Mouse (Mus musculus) ES-CJ7 (cell line): ENCODE measurements around the gene Cenpm.

Experiments
- DNase-seq: peaks from one replicate; pipeline ENCODE4 v3.0.0; 2011; ENCODE audit warnings: low read depth, low spot score

Cenpm gene

DNA sequence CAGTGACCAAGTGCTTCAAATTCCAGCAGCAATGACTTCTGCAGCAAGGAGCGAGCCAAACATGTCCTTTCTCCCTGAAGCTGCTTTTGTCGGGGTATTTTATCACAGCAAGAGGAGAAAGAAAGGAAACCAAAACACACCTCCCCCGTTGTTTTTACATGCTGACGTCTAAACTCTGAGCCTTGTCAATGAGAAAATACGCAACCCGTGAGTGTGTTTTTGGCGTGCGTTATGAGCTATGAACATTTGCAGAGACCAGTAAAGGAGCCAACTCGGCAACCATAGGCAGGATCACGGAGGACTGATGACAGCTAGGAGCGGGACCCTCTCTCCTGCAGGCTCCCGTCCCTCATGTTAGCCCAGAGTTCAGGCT lies 820 bp downstream of the Cenpm start:
- no peak for DNase-seq

DNA sequence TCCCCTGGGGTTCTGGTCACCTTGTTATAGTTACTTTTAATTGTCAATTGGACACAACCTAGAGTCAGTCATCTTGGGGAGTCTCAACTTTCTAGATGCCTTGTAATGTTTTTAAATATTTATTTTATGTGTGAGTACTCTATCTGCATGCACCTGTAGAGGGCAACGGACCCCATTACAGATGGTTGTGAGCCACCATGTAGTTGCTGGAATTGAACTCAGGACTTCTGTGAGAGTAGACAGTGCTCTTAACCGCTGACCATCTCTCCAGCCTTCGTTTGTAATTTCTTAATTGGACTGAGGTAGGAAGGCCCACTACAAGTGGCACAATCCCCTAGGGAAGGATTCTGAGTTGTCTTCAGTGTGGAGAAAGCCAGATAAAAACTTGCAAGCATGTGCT lies 1.2 kb downstream of the Cenpm start:
- DNase-seq = no peak

DNA sequence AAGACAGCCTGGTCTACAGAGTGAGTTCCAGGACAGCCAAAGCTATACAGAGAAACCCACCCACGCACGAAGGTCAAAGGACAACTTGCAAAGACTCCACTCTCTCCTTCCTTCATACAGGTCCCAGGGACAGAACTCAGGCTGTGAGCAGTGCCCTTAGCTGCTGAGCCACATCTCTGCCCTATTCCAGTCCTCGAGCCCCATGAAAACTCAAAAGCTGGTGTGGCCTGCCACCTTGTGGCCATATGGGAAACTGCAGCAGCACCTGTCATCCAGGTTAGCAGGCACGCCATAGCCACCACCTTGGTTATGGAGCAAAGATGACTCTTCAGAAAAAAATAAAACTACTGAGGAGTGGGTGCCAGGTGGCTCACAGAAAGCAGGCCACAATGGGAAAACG lies 8.0 kb downstream of the Cenpm start:
- peak; percentile 78 for DNase-seq

DNA sequence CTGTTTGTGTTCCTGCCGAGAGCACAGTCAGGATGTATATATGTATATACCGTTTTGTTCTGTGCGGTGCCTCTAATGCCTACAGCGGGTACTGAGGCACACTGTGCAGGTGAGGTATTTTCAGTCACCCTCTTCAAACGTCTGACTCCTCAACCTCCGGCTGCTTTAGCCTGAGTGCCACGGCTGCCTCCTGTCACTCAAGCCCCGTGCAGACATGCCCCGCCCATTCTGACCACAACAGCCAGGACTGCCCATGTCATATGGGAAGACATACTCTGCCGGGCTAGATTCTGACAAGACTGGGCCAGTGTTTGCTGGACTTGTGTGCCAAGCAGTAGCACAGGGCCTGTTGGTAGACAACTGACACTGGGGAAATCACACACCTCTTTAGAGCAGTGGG lies 8.9 kb downstream of the Cenpm start:
- DNase-seq = no peak

DNA sequence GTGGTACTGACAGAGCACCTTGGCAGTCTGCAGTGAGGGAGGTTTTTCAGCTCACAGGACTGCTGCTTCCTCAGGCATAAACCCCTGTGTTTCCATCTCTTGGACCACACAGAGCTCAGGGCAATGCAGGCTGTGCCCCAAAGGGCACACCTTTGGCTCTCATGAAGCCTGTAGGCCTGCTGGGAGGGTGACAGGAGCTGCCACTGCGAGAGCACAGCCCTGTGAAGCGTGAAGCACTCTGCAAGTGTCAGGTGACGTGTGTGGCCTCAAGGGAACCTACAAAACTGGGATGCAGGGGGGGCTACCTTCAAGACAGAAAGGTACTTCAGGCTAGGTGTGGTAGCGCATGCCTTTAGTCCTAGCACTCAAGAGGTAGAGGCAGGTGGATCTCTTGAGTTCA lies 11.9 kb downstream of the Cenpm start:
- no peak for DNase-seq

DNA sequence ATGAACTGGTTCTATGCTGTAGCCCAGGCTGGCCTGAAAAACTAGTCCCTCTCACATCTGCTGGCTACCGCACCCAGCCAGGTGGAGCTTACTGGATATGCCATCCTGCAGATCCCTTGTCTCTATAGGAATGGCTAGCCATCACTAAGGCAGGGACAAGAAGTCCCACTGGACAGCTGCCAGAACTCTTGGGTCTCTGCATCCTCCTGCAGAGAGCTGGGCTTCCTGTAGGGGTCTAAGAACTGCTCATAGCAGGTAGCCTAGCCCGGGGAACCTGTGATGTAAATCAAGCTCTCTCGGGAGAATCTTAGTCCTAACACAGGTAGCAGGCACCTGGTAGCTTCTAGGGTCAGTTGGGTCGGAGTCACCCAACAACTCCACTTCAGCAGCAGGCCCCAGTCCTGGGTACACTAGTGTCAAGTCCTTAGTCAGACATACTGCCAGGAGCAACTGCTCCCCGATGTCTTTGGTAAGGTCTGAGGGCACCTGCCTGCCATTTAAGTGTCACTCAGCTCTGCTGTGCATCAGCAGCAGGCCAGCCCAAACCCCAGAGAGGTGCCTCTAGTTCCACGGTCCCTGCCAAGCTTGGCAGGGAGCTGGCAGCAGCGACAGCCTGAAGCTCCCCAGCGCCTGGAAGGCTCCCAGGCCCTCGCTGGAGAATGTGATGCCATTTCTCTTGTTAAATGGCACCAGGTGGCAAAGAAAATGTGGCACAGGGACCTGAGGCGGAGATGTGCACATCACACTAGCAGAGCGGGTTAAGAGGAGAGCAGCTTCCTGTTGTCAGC lies 12.8 kb downstream of the Cenpm start:
- no peak for DNase-seq

DNA sequence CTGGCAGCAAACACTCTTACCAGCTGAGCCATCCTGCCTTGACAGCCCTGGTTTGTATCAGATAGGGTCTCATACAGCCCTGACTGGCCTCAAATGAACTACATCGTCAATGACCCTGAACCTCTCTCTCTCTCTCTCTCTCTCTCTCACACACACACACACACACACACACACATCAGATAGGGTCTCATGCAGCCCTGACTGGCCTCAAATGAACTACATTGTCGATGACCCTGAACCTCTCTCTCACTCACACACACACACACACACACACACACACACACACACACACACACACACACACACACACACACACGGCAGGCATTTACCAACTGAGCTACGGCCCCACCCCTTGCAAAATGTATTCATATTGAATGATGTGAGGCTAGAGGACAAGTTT lies 13.4 kb downstream of the Cenpm start:
- DNase-seq = no peak

DNA sequence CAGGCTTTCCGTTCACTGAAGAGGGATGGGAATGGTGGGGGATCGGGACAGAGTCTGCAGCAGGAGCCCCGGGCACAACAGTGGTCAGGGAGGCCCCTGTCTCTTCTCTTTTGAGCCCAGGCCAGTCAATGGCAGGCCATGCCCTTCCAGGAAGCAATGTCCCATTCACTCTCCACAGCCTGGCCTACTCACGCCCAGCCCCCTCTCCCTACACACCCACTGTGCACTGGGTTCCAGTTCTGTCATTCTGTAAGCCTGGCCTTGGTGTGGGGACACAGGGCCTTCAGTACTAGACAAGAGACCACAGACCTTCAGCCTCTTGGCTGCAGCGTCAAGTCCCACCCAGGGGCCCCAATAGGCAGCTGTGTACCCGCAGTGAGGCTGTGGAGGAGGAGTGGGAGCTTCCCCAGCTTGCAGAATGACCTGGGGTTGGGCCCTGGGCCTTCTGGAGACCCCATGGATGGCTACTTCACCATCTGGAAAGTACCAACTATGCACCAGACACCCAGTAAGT lies 14.4 kb downstream of the Cenpm start:
- DNase-seq = no peak

DNA sequence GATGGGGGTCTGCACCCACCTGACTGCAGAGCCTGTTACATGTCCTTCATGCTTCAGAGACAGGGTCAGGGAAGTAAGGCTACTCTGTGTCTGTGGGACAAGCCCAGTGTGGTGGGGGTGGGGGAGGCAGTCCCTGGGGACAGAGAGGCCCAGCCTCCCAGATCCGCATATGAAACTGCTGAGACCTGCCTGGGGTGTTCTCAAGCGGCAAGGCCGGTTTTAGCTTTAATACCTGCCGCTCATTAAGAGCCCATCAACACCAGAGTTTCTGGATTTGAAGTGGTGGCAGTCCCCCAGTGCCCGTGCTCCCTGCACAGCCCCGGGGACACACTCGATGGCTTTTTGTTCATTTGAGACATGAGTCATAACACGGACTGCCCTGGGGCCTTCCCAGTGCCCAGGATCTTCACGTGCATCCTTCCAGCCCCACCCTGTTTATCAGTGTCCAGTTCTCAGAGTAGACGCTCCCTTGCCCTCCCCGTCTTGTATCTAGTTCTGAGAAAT lies 15.0 kb downstream of the Cenpm start:
- no peak for DNase-seq

DNA sequence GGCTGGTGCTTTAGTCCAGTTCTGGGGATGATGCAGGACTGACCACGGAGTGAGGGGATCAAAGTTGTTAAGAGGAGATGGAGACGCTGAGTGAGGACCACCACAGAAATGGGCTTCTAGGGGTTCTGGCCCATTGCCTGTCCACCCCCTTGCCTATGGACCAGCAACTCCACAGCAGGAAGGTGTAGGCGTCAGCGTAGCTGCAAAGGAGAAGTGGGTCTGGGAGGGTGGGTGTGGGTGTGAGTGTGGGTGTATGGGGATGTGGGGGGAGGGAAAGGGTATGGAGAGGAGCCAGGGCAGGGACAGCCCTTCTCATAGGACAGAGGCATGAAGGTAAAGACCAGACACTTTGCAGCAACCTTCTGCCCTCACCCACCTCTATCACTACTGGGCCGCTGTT lies 18.8 kb downstream of the Cenpm start:
- no peak for DNase-seq

DNA sequence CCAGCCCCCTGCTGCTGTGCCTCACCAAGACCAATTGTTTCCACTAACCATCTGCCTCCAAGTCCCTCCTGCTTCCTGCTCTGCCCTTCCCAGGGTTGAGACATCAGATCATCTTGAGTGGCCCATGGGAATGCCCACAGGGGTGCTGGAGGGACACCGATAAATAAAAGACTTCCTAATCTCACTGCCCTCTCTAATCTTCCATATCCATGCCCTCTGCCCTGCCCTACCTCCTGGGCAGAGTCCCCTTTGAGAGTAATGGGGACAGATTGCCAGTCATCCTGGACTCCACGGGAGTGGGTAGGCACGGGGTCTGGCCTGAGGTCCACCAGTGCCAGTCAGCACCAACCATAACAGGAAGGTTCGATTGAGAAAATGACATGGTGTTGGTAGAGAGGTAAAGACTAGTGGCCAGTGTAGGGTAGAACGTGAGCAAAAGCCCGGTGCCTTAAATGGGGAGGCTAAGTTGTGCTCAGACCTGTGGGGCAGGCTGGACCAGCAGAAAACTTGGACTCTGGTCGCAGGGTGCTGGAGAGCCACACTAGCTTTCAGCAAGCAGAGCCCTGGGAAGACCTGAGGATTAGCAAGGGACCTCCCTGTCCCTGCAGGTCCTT lies 19.8 kb downstream of the Cenpm start:
- DNase-seq = no peak

DNA sequence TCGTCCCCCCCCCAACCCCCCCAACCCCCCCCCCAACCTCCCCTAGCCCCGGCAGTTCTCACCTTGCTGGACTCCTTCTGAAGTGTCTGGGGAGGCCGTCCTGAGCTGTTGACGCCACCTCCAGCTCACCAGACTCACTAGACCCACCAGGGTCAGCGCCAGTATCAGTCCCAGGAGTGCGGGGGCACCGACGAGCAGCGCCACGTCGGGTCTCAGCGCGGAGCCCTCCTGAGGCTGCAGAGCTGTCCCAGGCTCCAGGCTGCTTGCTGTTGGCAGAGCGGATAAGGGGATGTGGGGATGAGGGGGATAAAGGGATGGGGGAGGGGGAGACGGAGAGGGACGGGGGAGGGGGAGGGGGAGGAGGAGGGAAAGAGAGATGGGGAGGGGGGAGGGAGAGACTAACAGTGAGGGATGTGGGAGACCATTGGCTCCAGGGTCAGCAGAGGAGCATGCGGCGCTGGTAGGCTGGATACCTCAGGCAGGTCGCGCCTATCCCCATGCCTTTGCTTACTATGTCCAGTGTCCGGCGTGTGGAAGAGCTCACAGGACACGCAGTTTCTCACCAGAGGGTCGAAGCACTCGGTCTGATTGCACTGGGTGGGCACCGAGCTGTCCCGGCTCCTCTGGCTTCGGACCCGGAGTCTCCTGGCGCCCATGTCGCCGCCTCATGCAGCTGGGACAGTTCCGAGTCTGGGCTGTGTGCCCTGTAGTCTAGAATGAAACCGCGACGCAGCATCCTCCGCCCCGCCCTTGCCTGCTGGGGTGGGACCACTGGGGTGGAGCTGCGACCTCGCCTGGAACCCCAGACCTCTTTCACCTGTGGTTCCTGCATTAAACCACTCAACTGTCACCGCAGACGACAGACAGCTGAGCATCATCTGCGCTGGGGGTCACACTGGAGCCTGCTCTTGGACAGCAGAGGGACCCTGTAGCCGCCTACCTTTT lies 20.6 kb downstream of the Cenpm start, which contains the start of gene Tnfrsf13c:
Gene Tnfrsf13c, minus strand, starts transcription at position 713 of the 945 bp plus-strand sequence.
- DNase-seq = no peak

DNA sequence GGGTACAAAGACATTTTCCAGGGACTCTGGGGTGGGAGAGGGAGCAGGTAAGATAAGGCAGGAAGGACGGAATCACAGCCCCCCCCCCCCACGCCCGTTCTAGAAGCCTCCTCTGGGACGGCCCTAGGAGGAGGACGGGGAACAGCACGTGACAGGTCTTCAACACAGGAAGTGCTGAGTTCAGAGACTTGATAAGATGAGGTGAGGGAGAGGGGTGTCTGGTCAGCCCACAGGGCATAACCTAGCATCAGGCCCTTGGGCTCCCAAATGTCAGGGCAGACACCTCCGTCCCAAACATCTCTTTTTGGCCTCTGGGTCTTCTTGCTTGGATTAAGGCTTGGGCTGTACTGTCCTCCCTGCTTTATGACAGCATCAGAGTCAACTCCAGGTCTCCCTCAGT lies 21.3 kb downstream of the Cenpm start:
- no peak for DNase-seq

DNA sequence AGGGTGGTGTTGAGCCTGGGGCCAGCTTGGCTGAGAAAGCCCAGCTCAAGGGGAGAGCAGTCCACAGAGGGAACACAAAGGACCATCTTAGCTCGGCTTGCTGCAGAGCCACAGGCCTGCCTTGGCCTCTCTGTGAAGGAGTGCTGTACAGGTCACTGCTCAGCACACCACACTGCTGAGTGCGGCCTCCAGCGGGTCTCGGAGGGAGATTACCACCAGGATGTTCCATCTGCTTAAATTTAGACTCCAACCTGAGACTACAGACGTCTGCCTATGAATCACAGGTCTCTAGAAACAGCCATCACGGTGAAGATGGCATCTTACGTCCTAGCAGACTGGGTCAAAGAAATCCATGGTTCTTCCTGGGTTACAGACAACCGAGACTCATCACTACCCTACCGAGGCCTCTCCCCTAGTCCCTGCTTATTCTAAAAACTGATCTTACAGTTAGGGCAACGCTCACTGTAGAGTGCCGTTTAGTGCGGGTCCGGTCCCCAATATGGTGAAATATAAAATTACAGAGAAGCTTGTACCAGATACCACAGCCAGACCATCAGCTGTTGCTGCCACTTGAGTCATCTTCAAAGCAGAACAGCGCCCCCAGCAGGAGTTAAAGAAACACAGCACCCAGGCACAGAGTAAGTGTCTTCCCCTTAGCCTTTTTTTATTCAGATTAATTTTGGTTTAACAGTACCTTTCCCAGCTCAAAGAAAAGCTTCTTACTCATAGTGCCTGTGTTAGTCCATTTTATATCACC lies 23.3 kb downstream of the Cenpm start:
- peak; percentile 63 for DNase-seq

DNA sequence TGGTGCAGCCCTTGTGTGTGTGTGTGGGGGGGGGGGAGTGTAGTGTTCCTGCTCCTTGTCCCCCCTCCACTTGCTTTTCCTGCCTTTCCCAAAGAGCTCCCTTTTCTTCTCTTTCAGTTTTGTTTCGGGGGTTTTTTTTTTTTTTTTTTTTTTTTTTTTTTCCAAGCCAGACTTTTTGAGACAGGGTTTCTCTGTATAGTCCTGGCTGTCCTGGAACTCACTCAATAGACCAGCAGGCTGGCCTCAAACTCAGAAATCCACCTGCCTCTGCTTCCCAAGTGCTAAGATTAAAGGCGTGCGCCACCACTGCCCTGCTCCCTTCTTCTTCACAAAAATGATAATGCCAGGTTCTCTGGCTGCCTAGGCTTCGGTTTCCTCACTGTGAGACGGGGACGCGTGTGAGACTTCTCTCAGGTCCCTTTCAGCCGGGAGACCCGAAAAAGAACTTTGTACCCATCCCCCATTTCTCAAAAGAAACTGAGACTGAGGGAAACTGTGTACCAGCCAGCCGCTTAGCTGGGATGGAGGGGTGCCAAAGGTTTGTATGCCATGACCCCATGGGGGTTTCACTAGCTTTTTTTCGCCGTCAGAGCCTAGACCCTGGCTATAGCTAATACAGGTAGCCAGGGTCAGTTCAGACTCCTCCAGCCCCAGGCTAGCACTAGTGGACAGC lies 24.4 kb downstream of the Cenpm start:
- no peak for DNase-seq

DNA sequence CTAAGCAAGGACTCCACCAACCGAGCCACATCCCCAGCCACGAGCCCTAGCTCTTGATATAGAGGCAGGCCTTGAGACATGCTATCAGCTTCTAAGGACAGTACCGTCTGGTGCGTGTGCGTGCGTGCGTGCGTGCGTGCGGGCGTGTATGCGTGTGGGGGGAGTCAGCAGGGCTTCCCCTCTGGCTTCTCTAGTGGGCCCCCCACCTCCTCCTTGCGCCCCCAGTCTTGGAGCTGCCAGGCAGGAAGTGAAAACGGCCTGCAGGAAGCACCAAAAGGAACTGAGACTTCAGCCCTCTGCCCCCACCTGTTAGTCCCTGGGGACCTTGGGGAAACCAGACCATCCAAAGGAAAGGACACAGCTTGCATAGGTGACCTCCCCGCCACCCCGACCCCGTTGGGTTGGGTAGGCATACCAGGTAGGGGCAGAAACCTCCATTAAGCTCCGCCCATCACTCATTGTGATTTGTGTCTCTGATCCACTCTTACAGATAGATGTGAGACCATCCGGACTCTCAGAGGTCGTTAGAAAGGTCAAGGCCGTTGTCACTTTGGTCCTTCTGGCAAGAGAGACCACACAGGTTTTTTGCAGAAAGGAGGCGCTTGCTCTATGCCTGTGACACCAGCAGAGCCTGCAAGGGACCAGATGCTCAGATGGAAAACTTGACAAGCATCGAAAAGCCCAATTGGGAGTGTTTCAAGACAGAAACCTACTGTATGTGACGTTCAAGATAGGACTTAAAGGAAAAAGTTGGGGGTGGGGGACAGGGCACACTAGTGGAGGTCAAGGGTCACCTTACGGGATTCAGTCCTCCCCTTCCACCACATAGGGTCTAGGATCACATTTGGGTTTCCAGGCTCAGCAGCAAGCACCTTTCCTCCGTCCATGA lies 25.5 kb downstream of the Cenpm start:
- peak; percentile 87 for DNase-seq

DNA sequence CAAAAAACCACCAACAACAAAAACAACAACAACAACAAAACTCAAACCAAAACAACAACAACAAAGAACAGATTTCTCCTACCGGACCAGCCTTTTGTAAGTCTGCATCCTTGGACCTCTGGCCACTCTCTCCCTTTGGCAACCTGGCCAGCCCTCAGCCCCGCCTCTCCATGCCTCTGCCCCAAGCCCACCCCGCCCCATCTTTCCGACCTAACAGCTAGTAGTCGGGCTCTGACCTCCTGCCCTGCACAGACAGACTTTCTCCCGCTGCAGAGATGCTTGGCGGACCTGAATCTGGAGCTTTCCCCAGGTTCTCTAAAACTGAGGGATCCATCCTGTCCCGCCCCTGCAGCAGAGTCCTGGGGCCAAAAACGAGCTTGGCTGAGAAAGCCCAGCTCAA lies 26.6 kb downstream of the Cenpm start:
- DNase-seq = no peak

DNA sequence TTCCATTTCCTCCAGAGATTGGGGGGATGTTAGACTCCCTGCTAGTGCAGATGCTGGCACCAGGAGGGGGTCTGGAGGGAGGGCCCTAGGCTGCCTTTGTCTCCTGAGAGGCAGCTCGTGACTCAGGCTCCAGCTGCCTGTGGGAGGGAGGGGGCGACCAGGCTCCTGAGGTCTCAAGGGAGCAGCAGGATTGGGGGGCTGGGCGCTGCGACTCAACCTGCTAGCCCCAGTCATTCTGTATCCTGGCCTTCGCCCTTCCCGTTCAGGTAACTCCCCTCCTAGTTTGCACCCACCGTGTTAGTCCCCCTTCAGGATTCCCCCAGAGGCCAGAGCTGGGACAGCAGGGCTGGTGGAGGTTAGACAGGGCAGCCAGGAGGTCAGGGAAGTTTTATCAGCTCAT lies 27.5 kb downstream of the Cenpm start:
- peak; percentile 77 for DNase-seq

DNA sequence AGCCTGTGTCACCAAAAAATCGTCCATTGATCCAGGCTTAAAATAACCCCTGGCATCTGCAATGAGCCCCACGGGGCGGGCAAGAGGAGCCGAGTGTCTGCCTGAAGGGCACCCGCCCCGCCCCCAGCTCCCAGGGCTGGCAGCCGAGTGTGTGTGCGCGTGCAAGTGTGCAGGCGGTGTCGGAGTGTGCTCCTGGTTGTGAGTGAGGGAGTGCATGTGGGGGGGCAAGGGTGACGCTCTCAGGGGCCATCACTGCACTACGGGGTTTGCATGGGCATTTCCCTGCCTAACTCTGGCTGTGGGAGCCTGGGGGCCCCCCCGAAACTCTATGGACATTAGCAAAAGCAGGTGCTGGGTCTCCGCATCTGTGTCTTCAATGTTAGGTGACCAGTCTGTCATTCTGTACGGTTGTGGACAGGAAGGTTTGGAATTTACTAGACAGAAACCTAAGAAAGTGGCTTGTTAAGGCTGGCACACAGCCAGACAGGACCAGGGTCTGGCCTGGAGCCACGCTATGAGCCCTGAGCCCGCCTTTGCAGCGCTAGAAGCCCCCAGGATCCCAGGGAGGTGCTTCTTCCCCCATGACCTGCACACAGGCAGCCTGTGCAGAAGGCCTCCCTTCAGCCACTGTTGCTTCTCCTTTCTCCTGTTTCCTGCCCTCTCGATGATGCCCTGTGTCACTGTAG lies 28.3 kb downstream of the Cenpm start:
- no peak for DNase-seq
